Comparison of ENCODE assay signal across 17 mouse cellular contexts in genomic region chr6:95574389-95574788, GRCm38 (mm10).
DNase-seq lines count a peak whose midpoint lies in the region; ATAC-seq and TF ChIP-seq lines count a peak whose summit lies in the region.
"Had no signal": no experiment of that assay in that cellular context is flagged by ENCODE, and none has a peak within 500 bp of the region (broad histone marks: within the 10 kb centered on the region; RNA-seq: fewer than 3 reads in every experiment).

No protein-coding gene starts in this region.

- no peak for DNase-seq in forebrain, embryonic 10.5 days (ENCODE audit: extremely low spot score, low spot score)
- DNase-seq in midbrain, embryonic 10.5 days (ENCODE audit: low spot score), result no peak
- no peak for DNase-seq in midbrain, postnatal 0 days (ENCODE audit: low spot score)
- peak; percentile 57 for DNase-seq in embryonic facial prominence, embryonic 14.5 days (ENCODE audit: low spot score)
- peak; percentile 25 for DNase-seq in mesoderm, embryonic 11.5 days (ENCODE audit: low read depth, low spot score)
- no peak for DNase-seq in spleen, adult 18-20 months
- DNase-seq: adrenal gland, postnatal 36 days; cerebellum, postnatal 36 days; gastrocnemius, postnatal 14 days; kidney, postnatal 14 days; liver; lung, postnatal 10 days had no signal

- H3K27me3 ChIP-seq in forebrain, embryonic 10.5 days (ENCODE audit: poor library complexity, severe bottlenecking), result peaks cover 37% of the 10 kb centered on the region
- H3K27me3 ChIP-seq in forebrain, embryonic 15.5 days, result no peaks in the 10 kb centered on the region
- no peaks in the 10 kb centered on the region for H3K27me3 ChIP-seq in midbrain, embryonic 10.5 days (ENCODE audit: low read depth, poor library complexity, severe bottlenecking)
- H3K27me3 ChIP-seq in midbrain, postnatal 0 days (ENCODE audit: insufficient read depth, low read length), result no peaks in the 10 kb centered on the region
- H3K27me3 ChIP-seq in embryonic facial prominence, embryonic 14.5 days (replicated peaks; ENCODE audit: control insufficient read depth, insufficient read depth, low read length), result no peaks in the 10 kb centered on the region
- H3K27me3 ChIP-seq: heart, embryonic 12.5 days had no signal

- no peak overlapping the region for H3K4me3 ChIP-seq in forebrain, embryonic 10.5 days
- no peak overlapping the region for H3K4me3 ChIP-seq in forebrain, embryonic 15.5 days
- H3K4me3 ChIP-seq in midbrain, embryonic 10.5 days, result no peak overlapping the region
- no peak overlapping the region for H3K4me3 ChIP-seq in midbrain, postnatal 0 days (ENCODE audit: low read depth, low read length)
- no peak overlapping the region for H3K4me3 ChIP-seq in embryonic facial prominence, embryonic 14.5 days (ENCODE audit: low read depth, low read length)
- H3K4me3 ChIP-seq: erythroblast, embryonic 14.5 days; heart, embryonic 12.5 days; left cerebral cortex, adult 2 months had no signal

- H3K9ac ChIP-seq in forebrain, embryonic 15.5 days (replicated peaks), result no peak overlapping the region
- no peak overlapping the region for H3K9ac ChIP-seq in midbrain, postnatal 0 days (replicated peaks; ENCODE audit: low read length, poor library complexity, severe bottlenecking)
- no peak overlapping the region for H3K9ac ChIP-seq in embryonic facial prominence, embryonic 14.5 days (ENCODE audit: low read depth, low read length)
- H3K9ac ChIP-seq: heart, embryonic 12.5 days had no signal

- no peak; the same call in 1 of the 2 replicates for ATAC-seq in forebrain, embryonic 15.5 days (replicated peaks)
- ATAC-seq in midbrain, postnatal 0 days (ENCODE audit: low FRiP score), result no peak
- ATAC-seq in embryonic facial prominence, embryonic 14.5 days (ENCODE audit: low read depth), result peak; percentile 41; the same call in 1 of the 2 replicates
- ATAC-seq in monocyte, adult 5-6 weeks (replicated peaks; ENCODE audit: insufficient number of reproducible peaks, low FRiP score, low TSS enrichment, poor library complexity, severe bottlenecking), result no peak

- 28% methylated on average over 4 of the region's 4 CpGs for WGBS in forebrain, embryonic 10.5 days
- WGBS in forebrain, embryonic 15.5 days, result 14% methylated on average over 4 of the region's 4 CpGs
- WGBS in midbrain, embryonic 10.5 days, result 27% methylated on average over 4 of the region's 4 CpGs
- 35% methylated on average over 4 of the region's 4 CpGs for WGBS in midbrain, postnatal 0 days
- WGBS in embryonic facial prominence, embryonic 14.5 days, result 41% methylated on average over 4 of the region's 4 CpGs

- H3K9me3 ChIP-seq in forebrain, embryonic 10.5 days, result no peaks in the 10 kb centered on the region
- no peaks in the 10 kb centered on the region for H3K9me3 ChIP-seq in forebrain, embryonic 15.5 days
- no peaks in the 10 kb centered on the region for H3K9me3 ChIP-seq in midbrain, embryonic 10.5 days (replicated peaks)
- no peaks in the 10 kb centered on the region for H3K9me3 ChIP-seq in midbrain, postnatal 0 days (ENCODE audit: low read length)
- H3K9me3 ChIP-seq in embryonic facial prominence, embryonic 14.5 days (ENCODE audit: control insufficient read depth, low read length), result no peaks in the 10 kb centered on the region
- H3K9me3 ChIP-seq: heart, embryonic 12.5 days had no signal

- H3K4me2 ChIP-seq in forebrain, embryonic 15.5 days (replicated peaks), result no peak overlapping the region
- H3K4me2 ChIP-seq in midbrain, postnatal 0 days (ENCODE audit: low read depth, low read length, poor library complexity, severe bottlenecking), result no peak overlapping the region
- H3K4me2 ChIP-seq in embryonic facial prominence, embryonic 14.5 days (ENCODE audit: low read depth, low read length), result no peak overlapping the region
- H3K4me2 ChIP-seq: heart, embryonic 12.5 days had no signal

- peaks cover 58% of the 10 kb centered on the region for H3K4me1 ChIP-seq in forebrain, embryonic 10.5 days
- peaks cover 29% of the 10 kb centered on the region for H3K4me1 ChIP-seq in forebrain, embryonic 15.5 days
- H3K4me1 ChIP-seq in midbrain, embryonic 10.5 days, result peaks cover 47% of the 10 kb centered on the region
- H3K4me1 ChIP-seq in midbrain, postnatal 0 days (ENCODE audit: insufficient read depth, low read length), result no peaks in the 10 kb centered on the region
- H3K4me1 ChIP-seq in embryonic facial prominence, embryonic 14.5 days (ENCODE audit: control insufficient read depth, insufficient read depth, low read length), result 0 out of 2 replicates have a peak, but pooled peaks cover 5% of the 10 kb centered on the region
- H3K4me1 ChIP-seq: heart, embryonic 12.5 days had no signal

- peak overlapping the region; percentile 72; the same call in 1 of the 2 replicates for H3K27ac ChIP-seq in forebrain, embryonic 10.5 days
- no peak overlapping the region; the same call in 1 of the 2 replicates for H3K27ac ChIP-seq in forebrain, embryonic 15.5 days (replicated peaks)
- peak overlapping the region; percentile 30 for H3K27ac ChIP-seq in midbrain, embryonic 10.5 days (replicated peaks)
- no peak overlapping the region for H3K27ac ChIP-seq in midbrain, postnatal 0 days (ENCODE audit: low read depth, low read length)
- H3K27ac ChIP-seq in embryonic facial prominence, embryonic 14.5 days (replicated peaks; ENCODE audit: low read depth, low read length), result no peak overlapping the region
- H3K27ac ChIP-seq: left cerebral cortex, adult 2 months had no signal

- H3K36me3 ChIP-seq in forebrain, embryonic 10.5 days (replicated peaks), result peaks cover 7% of the 10 kb centered on the region
- no peaks in the 10 kb centered on the region for H3K36me3 ChIP-seq in forebrain, embryonic 15.5 days
- no peaks in the 10 kb centered on the region; the same call in 1 of the 2 replicates for H3K36me3 ChIP-seq in midbrain, embryonic 10.5 days
- H3K36me3 ChIP-seq in midbrain, postnatal 0 days (ENCODE audit: insufficient read depth, low read length), result no peaks in the 10 kb centered on the region
- H3K36me3 ChIP-seq in embryonic facial prominence, embryonic 14.5 days (ENCODE audit: control insufficient read depth, insufficient read depth, low read length), result no peaks in the 10 kb centered on the region; the same call in 1 of the 2 replicates

- TF ChIP-seq CTCF in midbrain, postnatal 0 days (IDR thresholded peaks at IDR 0.05), result no peak

Comparison
In these comparisons a context has a peak if more than half of its experiments do, and no peak if none do; other contexts are left out.
1. H3K27ac ChIP-seq: peak in forebrain, embryonic 10.5 days (single experiment) and midbrain, embryonic 10.5 days (single experiment); none in forebrain, embryonic 15.5 days (single experiment), midbrain, postnatal 0 days (single experiment) and embryonic facial prominence, embryonic 14.5 days (single experiment).
2. DNase-seq: peak in embryonic facial prominence, embryonic 14.5 days (single experiment) and mesoderm, embryonic 11.5 days (single experiment); none in forebrain, embryonic 10.5 days (single experiment), midbrain, embryonic 10.5 days (single experiment), midbrain, postnatal 0 days (single experiment) and spleen, adult 18-20 months (0 of 2).